Mouse (Mus musculus): Measurements from ENCODE around the gene Fstl1.

DNA sequence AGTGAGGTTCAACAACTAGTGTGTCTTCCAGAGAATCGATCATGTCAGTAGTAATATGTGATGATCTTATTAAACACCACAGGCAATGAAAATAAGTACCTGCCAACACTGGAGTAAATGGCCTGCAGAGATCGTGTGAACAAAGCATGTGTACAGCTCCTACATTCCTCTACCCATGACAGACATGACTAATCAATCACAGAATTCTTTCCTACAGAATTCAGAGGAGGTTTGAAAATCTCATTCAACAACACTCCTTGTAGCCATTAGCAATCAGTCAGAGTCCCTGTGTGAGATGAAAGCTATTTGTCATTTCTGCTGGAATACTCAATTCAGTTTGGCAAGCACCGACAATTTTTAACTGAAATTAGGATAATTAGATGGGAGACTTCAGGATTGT is 7.9 kb downstream of the Fstl1 start:
- TF ChIP-seq CTCF (IDR thresholded peaks at IDR 0.05; ENCODE audit: low read depth, low read length) (no peak), EP300 (IDR thresholded peaks at IDR 0.05; ENCODE audit: insufficient read depth, low read depth, low read length) (no peak)
